ENCODE assay signal across 24 mouse cellular contexts in the genomic region with DNA sequence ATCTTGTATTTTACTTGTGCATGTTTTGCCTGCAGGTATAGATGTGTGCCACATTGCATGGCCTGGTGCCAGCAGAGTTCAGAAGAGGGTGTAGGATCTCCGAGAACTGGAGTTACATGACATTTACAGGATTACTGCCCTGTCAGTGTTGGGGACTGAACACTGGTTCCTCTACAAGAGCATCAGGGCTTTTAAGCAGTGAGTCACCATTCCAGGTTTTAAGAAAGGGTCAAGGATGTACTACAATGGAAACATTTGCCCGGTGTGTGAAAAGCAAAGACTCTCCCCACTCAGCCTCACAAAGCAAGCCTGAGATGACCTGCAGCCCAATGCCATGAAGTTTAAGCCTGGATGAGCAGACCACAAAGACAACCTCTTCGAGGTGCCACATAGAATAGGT.
DNase-seq lines count a peak whose midpoint lies in the region; ATAC-seq lines count a peak whose summit lies in the region.
"Had no signal": no experiment of that assay in that cellular context is flagged by ENCODE, and none has a peak within 500 bp of the region (broad histone marks: within the 10 kb centered on the region; RNA-seq: fewer than 3 reads in every experiment).

No protein-coding gene starts in this region.

- no peaks in the 10 kb centered on the region for H3K27me3 ChIP-seq in midbrain, embryonic 11.5 days (ENCODE audit: control insufficient read depth, insufficient read depth, low read length)
- H3K27me3 ChIP-seq in midbrain, embryonic 14.5 days (ENCODE audit: control insufficient read depth, insufficient read depth, low read length) = no peaks in the 10 kb centered on the region
- H3K27me3 ChIP-seq: CH12.LX; embryonic facial prominence, embryonic 12.5 days; forebrain, embryonic 12.5 days had no signal

- no peaks in the 10 kb centered on the region for H3K9me3 ChIP-seq in midbrain, embryonic 11.5 days (ENCODE audit: control insufficient read depth, low read length)
- no peaks in the 10 kb centered on the region for H3K9me3 ChIP-seq in midbrain, embryonic 14.5 days (ENCODE audit: control insufficient read depth, low read length)
- H3K9me3 ChIP-seq: embryonic facial prominence, embryonic 10.5 days; embryonic facial prominence, embryonic 12.5 days; forebrain, embryonic 10.5 days; forebrain, embryonic 12.5 days; G1E had no signal

- peak; percentile 58 for DNase-seq in heart, adult 11 months
- DNase-seq in heart, adult 18-20 months = no peak
- DNase-seq in midbrain, embryonic 11.5 days (ENCODE audit: low spot score, missing footprints) = peak; percentile 57
- no peak for DNase-seq in midbrain, embryonic 14.5 days
- DNase-seq in urinary bladder, postnatal 10 days (ENCODE audit: low spot score) = no peak
- DNase-seq: adrenal gland, adult 8-10 months; adrenal gland, postnatal 14 days; adrenal gland, postnatal 36 days; B cell, adult 2 months; cerebellum, adult 11-12 months; cerebellum, adult 2 months; cerebellum, adult 9-10 months; cerebellum, postnatal 25 days had no signal

- 95% methylated on average over 3 of the region's 3 CpGs for WGBS in midbrain, embryonic 11.5 days
- 82% methylated on average over 3 of the region's 3 CpGs for WGBS in midbrain, embryonic 14.5 days

- no peak for ATAC-seq in midbrain, embryonic 11.5 days (ENCODE audit: low FRiP score)
- ATAC-seq in midbrain, embryonic 14.5 days (ENCODE audit: low FRiP score, low TSS enrichment) = no peak
- ATAC-seq: activated CD4-positive, CD25-positive, alpha-beta regulatory T cell, adult 4 months; CD4-positive, CD25-positive, alpha-beta regulatory T cell, adult 4 months; forebrain, embryonic 14.5 days; forebrain, embryonic 16.5 days; Patski had no signal

- no peak overlapping the region for H3K4me2 ChIP-seq in midbrain, embryonic 11.5 days
- H3K4me2 ChIP-seq in midbrain, embryonic 14.5 days (ENCODE audit: low read length) = no peak overlapping the region
- H3K4me2 ChIP-seq: embryonic facial prominence, embryonic 12.5 days; forebrain, embryonic 12.5 days had no signal

- H3K27ac ChIP-seq in midbrain, embryonic 11.5 days (ENCODE audit: low read depth, low read length) = no peak overlapping the region
- no peak overlapping the region for H3K27ac ChIP-seq in midbrain, embryonic 14.5 days (replicated peaks; ENCODE audit: low read depth, low read length)
- H3K27ac ChIP-seq: embryonic facial prominence, embryonic 10.5 days; embryonic facial prominence, embryonic 12.5 days; forebrain, embryonic 10.5 days; forebrain, embryonic 12.5 days had no signal

- no peaks in the 10 kb centered on the region for H3K4me1 ChIP-seq in midbrain, embryonic 11.5 days (ENCODE audit: control insufficient read depth, insufficient read depth, low read length)
- H3K4me1 ChIP-seq in midbrain, embryonic 14.5 days (ENCODE audit: control insufficient read depth, insufficient read depth, low read length) = no peaks in the 10 kb centered on the region
- H3K4me1 ChIP-seq: embryonic facial prominence, embryonic 10.5 days; forebrain, embryonic 10.5 days; forebrain, embryonic 12.5 days had no signal

- no peak overlapping the region for H3K9ac ChIP-seq in midbrain, embryonic 11.5 days (ENCODE audit: low read length)
- H3K9ac ChIP-seq in midbrain, embryonic 14.5 days (replicated peaks; ENCODE audit: low read length) = no peak overlapping the region
- H3K9ac ChIP-seq: embryonic facial prominence, embryonic 12.5 days; forebrain, embryonic 12.5 days had no signal

- no peak overlapping the region for H3K4me3 ChIP-seq in midbrain, embryonic 11.5 days (ENCODE audit: low read depth, low read length)
- H3K4me3 ChIP-seq in midbrain, embryonic 14.5 days (replicated peaks; ENCODE audit: low read depth, low read length) = no peak overlapping the region
- H3K4me3 ChIP-seq: embryonic facial prominence, embryonic 10.5 days; embryonic facial prominence, embryonic 12.5 days; forebrain, embryonic 10.5 days; forebrain, embryonic 12.5 days had no signal

- H3K36me3 ChIP-seq in midbrain, embryonic 11.5 days (ENCODE audit: control insufficient read depth, insufficient read depth, low read length) = no peaks in the 10 kb centered on the region
- H3K36me3 ChIP-seq in midbrain, embryonic 14.5 days (ENCODE audit: control insufficient read depth, insufficient read depth, low read length) = no peaks in the 10 kb centered on the region
- H3K36me3 ChIP-seq: embryonic facial prominence, embryonic 10.5 days; embryonic facial prominence, embryonic 12.5 days; forebrain, embryonic 10.5 days; forebrain, embryonic 12.5 days; G1E had no signal

Comparison
In these comparisons a context has a peak if more than half of its experiments do, and no peak if none do; other contexts are left out.
1. DNase-seq: peak in heart, adult 11 months (single experiment) and midbrain, embryonic 11.5 days (single experiment); none in heart, adult 18-20 months (0 of 2), midbrain, embryonic 14.5 days (single experiment) and urinary bladder, postnatal 10 days (single experiment).